Comparison of ENCODE assay signal across 8 mouse cellular contexts in the genomic region with DNA sequence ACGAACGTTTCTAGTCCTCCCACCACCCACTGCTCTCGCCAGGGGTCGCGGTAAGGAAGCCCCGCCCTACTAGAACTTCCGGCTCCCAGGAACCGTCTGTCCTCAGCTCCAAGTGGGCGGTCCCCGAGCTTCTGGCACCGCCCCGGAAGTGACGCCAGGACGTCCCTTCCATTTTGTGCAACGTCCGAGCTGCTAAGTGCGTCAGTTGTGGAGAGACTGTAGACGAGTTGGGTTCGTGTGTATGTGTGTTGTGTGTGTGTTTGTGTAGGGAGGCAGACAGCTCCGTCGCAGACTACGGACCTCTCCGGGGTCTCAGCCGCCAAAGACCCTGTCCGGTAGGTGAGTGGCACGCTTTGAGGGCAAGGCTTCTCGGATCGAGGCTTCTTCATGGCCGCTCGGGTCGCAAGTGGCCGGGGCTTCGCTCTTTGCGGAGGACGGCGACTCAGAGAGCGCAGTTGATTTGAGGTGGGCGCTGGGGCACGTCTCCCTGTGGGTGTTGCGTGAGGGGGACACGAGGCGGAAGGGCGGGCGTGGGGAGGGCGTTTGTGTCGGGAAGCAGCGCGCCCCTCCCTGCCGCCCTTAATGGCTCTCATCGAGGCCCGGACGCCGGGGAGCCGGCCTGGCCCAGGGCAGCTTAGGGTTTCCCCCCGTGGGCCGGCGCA. TPM values are rescaled to one million over a fixed set of nuclear protein-coding genes. Genes with fewer than 3 reads are reported as not detected.
A peak's percentile ranks its signal among the peaks of the same experiment; 100 is the strongest.
DNase-seq lines count a peak whose midpoint lies in the region; ATAC-seq and TF ChIP-seq lines count a peak whose summit lies in the region.

A gene (plus strand): TSS at position 171 of the 662 bp plus-strand sequence.

- peak within 1 kb of the TSS; percentile 94 for H3K4me3 ChIP-seq in embryonic facial prominence, embryonic 13.5 days
- peak within 1 kb of the TSS; percentile 88 for H3K4me3 ChIP-seq in kidney, adult 2 months (ENCODE audit: insufficient read depth, low read depth, low read length)
- peak within 1 kb of the TSS; percentile 96 for H3K4me3 ChIP-seq in limb, embryonic 12.5 days (replicated peaks)
- H3K4me3 ChIP-seq in midbrain, embryonic 15.5 days: peak within 1 kb of the TSS; percentile 83
- H3K4me3 ChIP-seq in spleen, adult 2 months (ENCODE audit: extremely low read depth, insufficient read depth, insufficient read length): peak within 1 kb of the TSS; percentile 98

- H3K36me3 ChIP-seq in embryonic facial prominence, embryonic 13.5 days: peaks cover 28% of the 10 kb centered on the region
- peaks cover 16% of the 10 kb centered on the region for H3K36me3 ChIP-seq in kidney, adult 2 months (ENCODE audit: control insufficient read depth, insufficient read depth, low read length)
- peaks cover 31% of the 10 kb centered on the region for H3K36me3 ChIP-seq in limb, embryonic 12.5 days
- peaks cover 21% of the 10 kb centered on the region for H3K36me3 ChIP-seq in midbrain, embryonic 15.5 days (replicated peaks)
- peaks cover 24% of the 10 kb centered on the region for H3K36me3 ChIP-seq in spleen, adult 2 months (ENCODE audit: control insufficient read depth, insufficient read depth, low read length)

- H3K4me1 ChIP-seq in embryonic facial prominence, embryonic 13.5 days: peaks cover 18% of the 10 kb centered on the region
- peaks cover 4% of the 10 kb centered on the region; the same call in 1 of the 2 replicates for H3K4me1 ChIP-seq in kidney, adult 2 months (ENCODE audit: control insufficient read depth, insufficient read depth, low read length)
- peaks cover 9% of the 10 kb centered on the region for H3K4me1 ChIP-seq in limb, embryonic 12.5 days (replicated peaks)
- peaks cover 15% of the 10 kb centered on the region for H3K4me1 ChIP-seq in midbrain, embryonic 15.5 days
- no peaks in the 10 kb centered on the region; the same call in 1 of the 2 replicates for H3K4me1 ChIP-seq in spleen, adult 2 months (ENCODE audit: control insufficient read depth, insufficient read depth, insufficient read length)

- peak; percentile 98 for TF ChIP-seq POLR2A in kidney, adult 2 months (IDR thresholded peaks at IDR 0.05; ENCODE audit: low read depth, low read length)
- TF ChIP-seq POLR2A in spleen, adult 2 months (IDR thresholded peaks at IDR 0.05; ENCODE audit: low read depth, low read length): peak; percentile 95

- no peaks in the 10 kb centered on the region for H3K9me3 ChIP-seq in embryonic facial prominence, embryonic 13.5 days
- no peaks in the 10 kb centered on the region for H3K9me3 ChIP-seq in limb, embryonic 12.5 days
- H3K9me3 ChIP-seq in midbrain, embryonic 15.5 days: no peaks in the 10 kb centered on the region

- peak; percentile 87 for ATAC-seq in embryonic facial prominence, embryonic 13.5 days (ENCODE audit: insufficient number of reproducible peaks, insufficient read depth, low FRiP score, low TSS enrichment, low read depth)
- ATAC-seq in limb, embryonic 12.5 days (ENCODE audit: insufficient number of reproducible peaks, insufficient read depth, low FRiP score, low TSS enrichment, low read depth): peak; percentile 84
- peak; percentile 96 for ATAC-seq in midbrain, embryonic 15.5 days (replicated peaks)

- peak within 1 kb of the TSS; percentile 98 for H3K9ac ChIP-seq in embryonic facial prominence, embryonic 13.5 days
- peak within 1 kb of the TSS; percentile 97 for H3K9ac ChIP-seq in limb, embryonic 12.5 days (replicated peaks)
- peak within 1 kb of the TSS; percentile 72 for H3K9ac ChIP-seq in midbrain, embryonic 15.5 days

- peak within 1 kb of the TSS; percentile 79 for H3K4me2 ChIP-seq in embryonic facial prominence, embryonic 13.5 days
- H3K4me2 ChIP-seq in limb, embryonic 12.5 days: peak within 1 kb of the TSS; percentile 77
- H3K4me2 ChIP-seq in midbrain, embryonic 15.5 days: peak within 1 kb of the TSS; percentile 67

- H3K27me3 ChIP-seq in embryonic facial prominence, embryonic 13.5 days: no peaks in the 10 kb centered on the region
- H3K27me3 ChIP-seq in kidney, adult 2 months (replicated peaks; ENCODE audit: control insufficient read depth, insufficient read depth, low read length): no peaks in the 10 kb centered on the region
- H3K27me3 ChIP-seq in limb, embryonic 12.5 days: no peaks in the 10 kb centered on the region
- no peaks in the 10 kb centered on the region for H3K27me3 ChIP-seq in midbrain, embryonic 15.5 days (replicated peaks)
- H3K27me3 ChIP-seq in spleen, adult 2 months (ENCODE audit: control insufficient read depth, insufficient read depth, low read length): no peaks in the 10 kb centered on the region

- WGBS in embryonic facial prominence, embryonic 13.5 days: under 1% methylated on average over 57 of the region's 57 CpGs
- under 1% methylated on average over 57 of the region's 57 CpGs for WGBS in kidney, adult 2 months
- WGBS in limb, embryonic 12.5 days: under 1% methylated on average over 56 of the region's 57 CpGs
- under 1% methylated on average over 53 of the region's 57 CpGs for WGBS in midbrain, embryonic 15.5 days
- under 1% methylated on average over 55 of the region's 57 CpGs for WGBS in spleen, adult 2 months

- peak; percentile 98 for DNase-seq in 3134 (ENCODE audit: extremely low read depth, insufficient read length, low spot score)
- peak; percentile 98 for DNase-seq in adrenal gland, postnatal 36 days
- peak; percentile 98 to 100 for DNase-seq in heart, adult 18-20 months
- DNase-seq in kidney, adult 2 months: peak; percentile 99
- DNase-seq in spleen, adult 2 months (ENCODE audit: low read depth in 1 of 2, low spot score in 2 of 2): peak; percentile 96 to 98

- peak within 1 kb of the TSS; percentile 97 for H3K27ac ChIP-seq in embryonic facial prominence, embryonic 13.5 days
- H3K27ac ChIP-seq in kidney, adult 2 months (ENCODE audit: insufficient read depth, low read depth, low read length): peak within 1 kb of the TSS; percentile 95
- peak within 1 kb of the TSS; percentile 95 for H3K27ac ChIP-seq in limb, embryonic 12.5 days
- peak within 1 kb of the TSS; percentile 93 for H3K27ac ChIP-seq in midbrain, embryonic 15.5 days
- H3K27ac ChIP-seq in spleen, adult 2 months (ENCODE audit: insufficient read depth, low read length): peak within 1 kb of the TSS; percentile 98

- no peak; the same call in 1 of the 2 replicates for TF ChIP-seq CTCF in kidney, adult 2 months (conservative IDR thresholded peaks at IDR 0.05; ENCODE audit: insufficient read depth, insufficient read length, low read depth, low read length)
- no peak for TF ChIP-seq CTCF in spleen, adult 2 months (IDR thresholded peaks at IDR 0.05; ENCODE audit: extremely low read depth, insufficient read depth, insufficient read length, insufficient replicate concordance)

RNA-seq across cellular contexts. Expression of the gene that starts here (rescaled TPM):
- 100 to 1,000 TPM; 277 to 316 TPM for total RNA-seq in adrenal gland, postnatal 36 days (2021)
- polyA plus RNA-seq in embryonic facial prominence, embryonic 13.5 days (2015; fragmentation: Nextera tagmentation; extraction: Ambion mirVana): 681 and 707 TPM in 2 replicates
- 100 to 1,000 TPM in 1 of 2 experiments, 10 to 100 TPM in 1; 89.4 to 117 TPM for total RNA-seq in heart, adult 18-20 months (2021)
- 233 and 243 TPM in 2 replicates for polyA plus RNA-seq in kidney, adult 2 months (2012; rRNA removed)
- 630 and 662 TPM in 2 replicates for polyA plus RNA-seq in limb, embryonic 12.5 days (2016; fragmentation: Nextera tagmentation; extraction: Ambion mirVana)
- polyA plus RNA-seq in midbrain, embryonic 15.5 days (2015; fragmentation: Nextera tagmentation; extraction: Ambion mirVana): 404 and 430 TPM in 2 replicates
- 256 and 270 TPM in 2 replicates for polyA plus RNA-seq in spleen, adult 2 months (2012; rRNA removed)

Comparison
In these comparisons a context has a peak if more than half of its experiments do, and no peak if none do; other contexts are left out.
1. Peak in every context shown above with its lines: DNase-seq, ATAC-seq, H3K4me3 ChIP-seq and H3K27ac ChIP-seq.